Mouse (Mus musculus): ENCODE measurements around the gene Nccrp1. TPM values are rescaled to one million over a fixed set of nuclear protein-coding genes. Genes with fewer than 3 reads are reported as not detected.

Nccrp1 gene
- polyA plus RNA-seq, 1 experiment from 2014 or later: not detected

GRCm38 (mm10) chr7:28583570-28584344 is 36.7 kb upstream of the Nccrp1 start:
- no peak overlapping the region for H3K9ac ChIP-seq (replicated peaks; ENCODE audit: low read depth, low read length)
- no peak overlapping the region for H3K4me3 ChIP-seq (replicated peaks; ENCODE audit: low read length)
- H3K27ac ChIP-seq (ENCODE audit: low read length): peak overlapping the region; percentile 46
- ATAC-seq: no peak
- 79% methylated on average over 8 of the region's 8 CpGs for WGBS
- peaks cover 43% of the 10 kb centered on the region for H3K4me1 ChIP-seq (replicated peaks; ENCODE audit: control insufficient read depth, insufficient read depth, low read length)
- no peaks in the 10 kb centered on the region for H3K36me3 ChIP-seq (ENCODE audit: control insufficient read depth, insufficient read depth)
- H3K9me3 ChIP-seq (ENCODE audit: control insufficient read depth, low read length): no peaks in the 10 kb centered on the region
- H3K27me3 ChIP-seq (replicated peaks; ENCODE audit: control insufficient read depth, insufficient read depth, low read length): no peaks in the 10 kb centered on the region
- no peak overlapping the region for H3K4me2 ChIP-seq (ENCODE audit: low read length)

GRCm38 (mm10) chr7:28582841-28583240 is 35.8 kb upstream of the Nccrp1 start:
- Histone ChIP-seq H3K4me1 (replicated peaks; ENCODE audit: control insufficient read depth, insufficient read depth, low read length) (peaks cover 38% of the 10 kb centered on the region), H3K4me3 (replicated peaks; ENCODE audit: low read length) (no peak overlapping the region), H3K36me3 (ENCODE audit: control insufficient read depth, insufficient read depth) (no peaks in the 10 kb centered on the region), H3K9ac (replicated peaks; ENCODE audit: low read depth, low read length) (no peak overlapping the region), H3K27ac (ENCODE audit: low read length) (peak overlapping the region; percentile 46), H3K4me2 (ENCODE audit: low read length) (no peak overlapping the region), H3K9me3 (ENCODE audit: control insufficient read depth, low read length) (no peaks in the 10 kb centered on the region), H3K27me3 (replicated peaks; ENCODE audit: control insufficient read depth, insufficient read depth, low read length) (no peaks in the 10 kb centered on the region)
- peak; percentile 46 for ATAC-seq
- 65% methylated on average over 11 of the region's 11 CpGs for WGBS

- Histone ChIP-seq H3K4me3 (replicated peaks; ENCODE audit: low read length) (no peak overlapping the region), H3K4me2 (ENCODE audit: low read length) (no peak overlapping the region), H3K27me3 (replicated peaks; ENCODE audit: control insufficient read depth, insufficient read depth, low read length) (no peaks in the 10 kb centered on the region), H3K36me3 (ENCODE audit: control insufficient read depth, insufficient read depth) (no peaks in the 10 kb centered on the region), H3K9me3 (ENCODE audit: control insufficient read depth, low read length) (no peaks in the 10 kb centered on the region), H3K27ac (ENCODE audit: low read length) (no peak overlapping the region), H3K4me1 (replicated peaks; ENCODE audit: control insufficient read depth, insufficient read depth, low read length) (peaks cover 33% of the 10 kb centered on the region), H3K9ac (replicated peaks; ENCODE audit: low read depth, low read length) (no peak overlapping the region)
- WGBS: 88% methylated on average over 4 of the region's 4 CpGs
- no peak for ATAC-seq
Observed at GRCm38 (mm10) chr7:28581721-28582120, 34.7 kb upstream of the Nccrp1 start.

GRCm38 (mm10) chr7:28579826-28580225 is 32.8 kb upstream of the Nccrp1 start:
- no peak overlapping the region for H3K4me3 ChIP-seq (replicated peaks; ENCODE audit: low read length)
- no peaks in the 10 kb centered on the region for H3K36me3 ChIP-seq (ENCODE audit: control insufficient read depth, insufficient read depth)
- H3K27me3 ChIP-seq (replicated peaks; ENCODE audit: control insufficient read depth, insufficient read depth, low read length): no peaks in the 10 kb centered on the region
- ATAC-seq: no peak
- H3K4me1 ChIP-seq (replicated peaks; ENCODE audit: control insufficient read depth, insufficient read depth, low read length): peaks cover 33% of the 10 kb centered on the region
- no peak overlapping the region for H3K27ac ChIP-seq (ENCODE audit: low read length)
- H3K4me2 ChIP-seq (ENCODE audit: low read length): no peak overlapping the region
- no peaks in the 10 kb centered on the region for H3K9me3 ChIP-seq (ENCODE audit: control insufficient read depth, low read length)
- 70% methylated on average over 5 of the region's 5 CpGs for WGBS
- H3K9ac ChIP-seq (replicated peaks; ENCODE audit: low read depth, low read length): no peak overlapping the region

- H3K4me2 ChIP-seq (ENCODE audit: low read length): no peak overlapping the region
- H3K27ac ChIP-seq (ENCODE audit: low read length): no peak overlapping the region
- no peaks in the 10 kb centered on the region for H3K9me3 ChIP-seq (ENCODE audit: control insufficient read depth, low read length)
- no peaks in the 10 kb centered on the region for H3K27me3 ChIP-seq (replicated peaks; ENCODE audit: control insufficient read depth, insufficient read depth, low read length)
- no peaks in the 10 kb centered on the region for H3K36me3 ChIP-seq (ENCODE audit: control insufficient read depth, insufficient read depth)
- H3K4me1 ChIP-seq (replicated peaks; ENCODE audit: control insufficient read depth, insufficient read depth, low read length): peaks cover 21% of the 10 kb centered on the region
- WGBS: 83% methylated on average over 5 of the region's 5 CpGs
- H3K4me3 ChIP-seq (replicated peaks; ENCODE audit: low read length): no peak overlapping the region
- no peak overlapping the region for H3K9ac ChIP-seq (replicated peaks; ENCODE audit: low read depth, low read length)
- no peak for ATAC-seq
Observed at GRCm38 (mm10) chr7:28578543-28579053, 31.5 kb upstream of the Nccrp1 start.

- Histone ChIP-seq H3K27ac (ENCODE audit: low read length) (no peak overlapping the region), H3K27me3 (replicated peaks; ENCODE audit: control insufficient read depth, insufficient read depth, low read length) (no peaks in the 10 kb centered on the region), H3K4me1 (replicated peaks; ENCODE audit: control insufficient read depth, insufficient read depth, low read length) (peaks cover 15% of the 10 kb centered on the region), H3K36me3 (ENCODE audit: control insufficient read depth, insufficient read depth) (no peaks in the 10 kb centered on the region), H3K9me3 (ENCODE audit: control insufficient read depth, low read length) (no peaks in the 10 kb centered on the region), H3K9ac (replicated peaks; ENCODE audit: low read depth, low read length) (no peak overlapping the region), H3K4me2 (ENCODE audit: low read length) (no peak overlapping the region), H3K4me3 (replicated peaks; ENCODE audit: low read length) (no peak overlapping the region)
- ATAC-seq: no peak
- 89% methylated on average over 9 of the region's 9 CpGs for WGBS
Observed at GRCm38 (mm10) chr7:28577826-28578542, 30.9 kb upstream of the Nccrp1 start.

- no peaks in the 10 kb centered on the region for H3K9me3 ChIP-seq (ENCODE audit: control insufficient read depth, low read length)
- no peak overlapping the region; the same call in 1 of the 2 replicates for H3K27ac ChIP-seq (ENCODE audit: low read length)
- 50% methylated on average over 5 of the region's 5 CpGs for WGBS
- no peaks in the 10 kb centered on the region for H3K27me3 ChIP-seq (replicated peaks; ENCODE audit: control insufficient read depth, insufficient read depth, low read length)
- H3K36me3 ChIP-seq (ENCODE audit: control insufficient read depth, insufficient read depth): no peaks in the 10 kb centered on the region
- H3K4me1 ChIP-seq (replicated peaks; ENCODE audit: control insufficient read depth, insufficient read depth, low read length): peaks cover 11% of the 10 kb centered on the region
- ATAC-seq: peak; percentile 75
- H3K4me3 ChIP-seq (replicated peaks; ENCODE audit: low read length): no peak overlapping the region
- H3K4me2 ChIP-seq (ENCODE audit: low read length): no peak overlapping the region
- no peak overlapping the region for H3K9ac ChIP-seq (replicated peaks; ENCODE audit: low read depth, low read length)
Observed at GRCm38 (mm10) chr7:28576271-28576914, 29.3 kb upstream of the Nccrp1 start.

- Histone ChIP-seq H3K27ac (ENCODE audit: low read length) (no peak overlapping the region), H3K9ac (replicated peaks; ENCODE audit: low read depth, low read length) (no peak overlapping the region), H3K4me3 (replicated peaks; ENCODE audit: low read length) (no peak overlapping the region), H3K4me2 (ENCODE audit: low read length) (no peak overlapping the region), H3K9me3 (ENCODE audit: control insufficient read depth, low read length) (no peaks in the 10 kb centered on the region), H3K4me1 (replicated peaks; ENCODE audit: control insufficient read depth, insufficient read depth, low read length) (peaks cover 17% of the 10 kb centered on the region), H3K27me3 (replicated peaks; ENCODE audit: control insufficient read depth, insufficient read depth, low read length) (no peaks in the 10 kb centered on the region), H3K36me3 (ENCODE audit: control insufficient read depth, insufficient read depth) (no peaks in the 10 kb centered on the region)
- ATAC-seq: no peak
- 93% methylated on average over 11 of the region's 11 CpGs for whole genome bisulfite sequencing
Observed at GRCm38 (mm10) chr7:28575597-28575996, 28.5 kb upstream of the Nccrp1 start.

- no peaks in the 10 kb centered on the region for H3K36me3 ChIP-seq (ENCODE audit: control insufficient read depth, insufficient read depth)
- no peak overlapping the region for H3K27ac ChIP-seq (ENCODE audit: low read length)
- H3K9me3 ChIP-seq (ENCODE audit: control insufficient read depth, low read length): no peaks in the 10 kb centered on the region
- no peaks in the 10 kb centered on the region for H3K27me3 ChIP-seq (replicated peaks; ENCODE audit: control insufficient read depth, insufficient read depth, low read length)
- no peak for ATAC-seq
- 95% methylated on average over 3 of the region's 3 CpGs for WGBS
- H3K4me2 ChIP-seq (ENCODE audit: low read length): no peak overlapping the region
- H3K4me1 ChIP-seq (replicated peaks; ENCODE audit: control insufficient read depth, insufficient read depth, low read length): peaks cover 22% of the 10 kb centered on the region
- H3K9ac ChIP-seq (replicated peaks; ENCODE audit: low read depth, low read length): no peak overlapping the region
- H3K4me3 ChIP-seq (replicated peaks; ENCODE audit: low read length): no peak overlapping the region
Observed at GRCm38 (mm10) chr7:28573236-28573635, 26.2 kb upstream of the Nccrp1 start.

Data from forebrain, embryonic 16.5 days (tissue).